Comparison of ENCODE assay signal across 7 mouse cellular contexts in genomic region chr6:34346096-34346898, GRCm38 (mm10). TPM values are rescaled to one million over a fixed set of nuclear protein-coding genes. Genes with fewer than 3 reads are reported as not detected.
DNase-seq lines count a peak whose midpoint lies in the region; ATAC-seq and TF ChIP-seq lines count a peak whose summit lies in the region.

No protein-coding gene starts in this region.

- H3K4me3 ChIP-seq in left cerebral cortex, adult 2 months: no peak overlapping the region
- no peak overlapping the region for H3K4me3 ChIP-seq in midbrain, embryonic 10.5 days

- ATAC-seq in common myeloid progenitor, adult 5-6 weeks (replicated peaks; ENCODE audit: low read depth, poor library complexity, severe bottlenecking): peak; percentile 92

- peak; percentile 88 for DNase-seq in adipocyte (ENCODE audit: low spot score)
- peak; percentile 74 for DNase-seq in gastrocnemius, postnatal 10 days
- peak; percentile 39 for DNase-seq in hindlimb bud, embryonic 11.5 days (ENCODE audit: extremely low spot score, low read depth, low spot score)
- DNase-seq in left cerebral cortex, adult 2 months (ENCODE audit: extremely low spot score in 1 of 2, low spot score in 2 of 2): peak; percentile 71 to 79
- DNase-seq in midbrain, embryonic 10.5 days (ENCODE audit: low spot score): peak; percentile 73
- peak; percentile 79 for DNase-seq in right cerebral cortex, postnatal 4 days

- TF ChIP-seq CTCF in left cerebral cortex, adult 2 months (IDR thresholded peaks at IDR 0.05): peak; percentile 88

- peaks cover 21% of the 10 kb centered on the region for H3K4me1 ChIP-seq in midbrain, embryonic 10.5 days

- 47% methylated on average over 14 of the region's 14 CpGs for WGBS in midbrain, embryonic 10.5 days

- no peaks in the 10 kb centered on the region for H3K27me3 ChIP-seq in midbrain, embryonic 10.5 days (ENCODE audit: low read depth, poor library complexity, severe bottlenecking)

- H3K36me3 ChIP-seq in midbrain, embryonic 10.5 days: no peaks in the 10 kb centered on the region

- no peaks in the 10 kb centered on the region for H3K9me3 ChIP-seq in midbrain, embryonic 10.5 days (replicated peaks)

- H3K27ac ChIP-seq in left cerebral cortex, adult 2 months: no peak overlapping the region
- H3K27ac ChIP-seq in midbrain, embryonic 10.5 days (replicated peaks): peak overlapping the region; percentile 64; the same call in 1 of the 2 replicates

- intact Hi-C loops in left cerebral cortex, adult 2 months (cut with DNase I): loop anchor here (1.0 kb wide), 2 partner anchors 25 to 53 kb away; no protein-coding TSS in a partner anchor

RNA-seq across cellular contexts. Expression of gene Akr1b8, which starts 7.6 kb away (rescaled TPM):
- total RNA-seq in common myeloid progenitor, adult 5-6 weeks (2017): not detected in 2 replicates
- total RNA-seq in gastrocnemius, postnatal 10 days (2021): 1 to 10 TPM; 5.9 to 6.7 TPM
- under 1 TPM; 0.26 to 0.68 TPM for total RNA-seq in left cerebral cortex, adult 2 months (2021)
- 16.5 and 19.4 TPM in 2 replicates for polyA plus RNA-seq in midbrain, embryonic 10.5 days (2016; fragmentation: Nextera tagmentation; extraction: Ambion mirVana)

RNA-seq across cellular contexts. Expression of gene Akr1b3, which starts 29.0 kb away (rescaled TPM):
- 138 TPM in 2 replicates for total RNA-seq in common myeloid progenitor, adult 5-6 weeks (2017)
- 100 to 1,000 TPM; 214 to 249 TPM for total RNA-seq in gastrocnemius, postnatal 10 days (2021)
- total RNA-seq in left cerebral cortex, adult 2 months (2021): 10 to 100 TPM; 43.1 to 43.4 TPM
- polyA plus RNA-seq in midbrain, embryonic 10.5 days (2016; fragmentation: Nextera tagmentation; extraction: Ambion mirVana): 236 and 282 TPM in 2 replicates

RNA-seq across cellular contexts. Expression of gene Akr1b10, which starts 37.7 kb away (rescaled TPM):
- total RNA-seq in common myeloid progenitor, adult 5-6 weeks (2017): 36.4 and 38.6 TPM in 2 replicates
- total RNA-seq in gastrocnemius, postnatal 10 days (2021): 10 to 100 TPM; 39.9 to 42.8 TPM
- total RNA-seq in left cerebral cortex, adult 2 months (2021): 10 to 100 TPM; 21.0 to 24.2 TPM
- 15.0 and 16.2 TPM in 2 replicates for polyA plus RNA-seq in midbrain, embryonic 10.5 days (2016; fragmentation: Nextera tagmentation; extraction: Ambion mirVana)
